Mouse (Mus musculus): ENCODE results near the gene Gm20388.
A peak's percentile ranks its signal among the peaks of the same experiment; 100 is the strongest.

The Gm20388 gene

DNA sequence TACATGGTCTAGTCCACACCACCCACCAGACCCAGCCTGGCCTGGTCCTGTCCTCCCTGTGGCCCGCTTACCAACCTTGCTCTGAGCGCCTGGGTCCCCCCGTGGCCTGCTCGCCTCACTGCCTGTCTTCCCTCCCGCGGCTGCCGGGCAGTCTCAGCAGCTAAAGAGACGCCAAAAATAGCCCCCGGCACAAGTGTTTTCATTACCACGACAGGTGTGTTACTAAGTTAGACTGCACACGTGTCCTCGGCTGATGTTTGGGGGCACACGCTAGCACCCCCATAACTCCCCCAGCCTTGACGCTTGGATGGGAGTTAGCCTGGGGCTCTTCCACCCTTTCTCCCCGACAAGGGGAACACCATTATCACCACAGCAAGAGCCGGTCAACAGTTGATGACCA lies 2735.7 kb downstream of the Gm20388 start:
- DNase-seq (ENCODE audit: extremely low spot score, low read depth, low spot score), result no peak

DNA sequence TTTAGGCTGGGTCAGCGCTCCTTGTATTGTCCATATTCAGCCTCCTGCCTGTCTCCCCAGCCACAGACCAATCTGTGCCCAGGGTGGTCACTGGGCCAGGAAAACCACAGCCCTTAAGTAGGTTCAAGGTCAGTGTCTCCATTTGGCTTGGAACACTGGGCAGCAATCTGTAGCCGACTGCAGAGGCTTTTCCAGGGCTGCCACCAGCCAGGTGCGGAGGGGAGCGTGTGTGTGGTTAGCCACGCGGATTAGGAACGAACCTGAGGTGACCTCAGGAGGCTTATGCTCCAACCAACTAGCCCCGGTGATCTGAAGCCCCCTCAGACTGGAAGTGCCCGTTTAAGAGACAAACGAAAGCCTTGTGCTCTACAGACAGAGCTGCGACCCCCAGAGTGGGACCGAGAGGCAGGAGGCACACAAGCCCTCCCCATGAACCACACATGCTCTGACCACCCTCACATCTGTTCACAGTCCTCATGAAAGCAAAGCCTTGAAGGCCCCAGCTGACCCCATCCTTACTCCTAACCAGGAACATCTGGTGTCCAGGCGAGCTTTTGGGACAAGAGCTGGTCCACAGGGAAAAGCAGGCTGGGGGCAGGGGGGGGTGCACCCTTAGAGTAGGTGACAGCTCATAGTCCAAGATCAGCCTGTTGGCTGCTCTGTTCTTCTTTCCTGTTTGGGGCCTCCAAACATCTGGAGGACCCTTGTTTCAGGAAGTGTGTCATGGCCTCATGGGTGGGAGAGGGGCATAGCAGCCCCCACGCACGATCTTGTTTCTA lies 2737.7 kb downstream of the Gm20388 start:
- no peak for DNase-seq (ENCODE audit: extremely low spot score, low read depth, low spot score)

DNA sequence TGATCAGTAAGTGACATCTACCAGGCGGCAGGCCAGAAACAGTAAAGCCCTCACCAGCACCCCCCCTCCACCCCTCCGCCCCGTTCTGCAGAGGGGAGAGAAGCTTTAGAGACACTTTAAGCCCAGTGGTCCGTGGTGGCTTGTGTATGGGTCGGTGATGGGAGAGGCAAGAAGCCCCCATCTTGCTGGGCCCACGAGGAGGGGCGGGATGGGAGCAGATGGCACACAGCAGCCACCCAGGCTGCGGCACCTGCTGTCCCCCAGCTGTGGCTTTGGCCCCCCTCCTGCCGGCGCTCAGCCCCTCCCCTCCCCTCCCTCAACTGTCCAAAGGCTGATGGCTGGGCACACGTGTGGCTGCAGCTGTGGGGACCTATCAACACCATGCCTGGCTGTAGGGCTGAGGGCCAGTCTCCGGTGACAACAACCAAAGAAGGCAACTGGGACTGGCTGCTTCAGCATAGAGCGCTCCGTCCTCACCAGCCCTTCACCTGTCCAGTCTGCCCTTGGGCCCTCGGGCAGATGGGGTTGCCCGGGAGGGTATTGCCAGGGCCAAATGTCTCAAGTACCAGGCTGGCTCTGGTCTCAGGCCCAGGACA lies 2740.8 kb downstream of the Gm20388 start:
- DNase-seq (ENCODE audit: extremely low spot score, low read depth, low spot score), result no peak

DNA sequence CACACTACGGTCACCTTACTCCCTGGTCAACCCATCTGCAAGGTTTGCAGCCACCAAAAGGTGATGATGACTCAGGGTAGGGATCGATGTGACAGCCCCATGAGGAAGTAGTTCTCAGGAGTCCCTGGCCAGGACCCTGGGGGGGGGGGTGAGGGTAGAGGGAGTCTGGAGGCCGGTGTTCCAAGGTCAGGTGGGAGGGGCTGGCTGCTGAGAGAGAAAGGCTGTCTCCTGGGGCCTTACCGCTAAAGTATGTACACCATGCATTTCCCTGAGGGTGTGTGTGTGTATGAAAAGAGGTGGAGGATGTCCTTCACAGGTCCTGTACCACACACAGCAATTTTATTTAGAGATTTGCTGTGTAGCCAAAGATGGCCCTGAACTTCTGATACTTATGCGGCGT lies 2742.0 kb downstream of the Gm20388 start:
- DNase-seq (ENCODE audit: extremely low spot score, low read depth, low spot score), result no peak

DNA sequence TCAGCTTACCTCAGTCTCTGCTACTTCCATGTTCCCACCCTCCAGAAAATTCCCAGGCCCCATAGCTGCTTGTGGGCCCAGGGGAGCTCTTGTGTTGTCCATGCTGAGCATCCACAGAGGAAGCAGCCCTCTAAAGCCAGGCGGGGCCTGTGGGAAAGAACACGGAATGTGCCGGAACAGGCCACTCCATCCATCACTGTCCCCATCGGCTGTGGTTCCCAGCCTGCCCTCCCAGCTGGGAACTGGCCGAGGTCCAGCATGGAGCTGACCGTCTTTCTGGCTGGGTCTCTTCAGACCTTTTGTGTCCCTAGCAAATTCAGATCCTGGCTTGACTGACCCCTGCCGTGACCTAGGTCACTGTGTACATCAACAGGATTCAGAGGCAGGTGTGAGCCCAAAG lies 2744.1 kb downstream of the Gm20388 start:
- no peak for DNase-seq (ENCODE audit: extremely low spot score, low read depth, low spot score)

DNA sequence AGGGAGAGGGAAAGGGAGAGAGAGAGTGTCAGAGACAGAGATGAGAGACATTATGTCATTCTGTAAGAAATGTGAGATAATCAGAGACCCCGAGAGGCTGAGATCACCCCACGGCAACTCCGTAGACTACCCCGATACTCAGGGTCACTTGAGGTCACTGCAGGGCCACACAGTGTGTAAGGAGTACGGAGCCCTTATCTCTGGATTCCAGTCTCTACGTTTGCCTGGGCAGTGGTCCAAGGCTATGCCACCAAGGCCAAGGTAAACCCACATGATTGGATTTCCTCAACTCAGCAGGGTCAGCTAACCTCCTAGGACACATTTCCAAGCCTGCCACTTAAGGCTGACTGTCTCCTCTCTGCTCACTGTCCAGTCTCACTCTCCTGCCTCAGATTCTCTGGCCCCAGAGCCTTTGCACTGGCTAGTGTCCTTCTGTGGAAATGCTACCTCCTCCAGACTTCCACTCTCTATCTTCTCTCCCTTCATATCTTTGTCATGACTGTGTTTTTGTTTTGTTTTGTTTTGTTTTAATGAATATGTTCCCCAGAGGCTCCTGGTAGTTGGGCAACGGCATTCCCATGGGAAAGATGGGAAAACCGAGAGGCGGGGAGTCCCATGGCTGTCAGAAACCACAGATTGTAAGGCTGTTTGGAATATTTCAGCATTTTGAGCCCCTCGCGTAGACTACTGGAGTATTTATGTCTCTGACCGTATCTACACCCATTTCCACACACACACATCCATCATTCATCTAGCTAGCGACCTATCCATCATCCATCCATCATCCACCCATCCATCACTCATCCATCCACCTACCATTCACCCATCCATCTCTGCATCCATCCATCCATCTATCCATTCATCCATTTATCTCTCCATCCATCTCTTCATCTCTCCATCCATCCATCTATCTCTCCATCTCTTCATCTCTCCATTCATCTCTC lies 2745.7 kb downstream of the Gm20388 start:
- DNase-seq (ENCODE audit: extremely low spot score, low read depth, low spot score), result no peak

DNA sequence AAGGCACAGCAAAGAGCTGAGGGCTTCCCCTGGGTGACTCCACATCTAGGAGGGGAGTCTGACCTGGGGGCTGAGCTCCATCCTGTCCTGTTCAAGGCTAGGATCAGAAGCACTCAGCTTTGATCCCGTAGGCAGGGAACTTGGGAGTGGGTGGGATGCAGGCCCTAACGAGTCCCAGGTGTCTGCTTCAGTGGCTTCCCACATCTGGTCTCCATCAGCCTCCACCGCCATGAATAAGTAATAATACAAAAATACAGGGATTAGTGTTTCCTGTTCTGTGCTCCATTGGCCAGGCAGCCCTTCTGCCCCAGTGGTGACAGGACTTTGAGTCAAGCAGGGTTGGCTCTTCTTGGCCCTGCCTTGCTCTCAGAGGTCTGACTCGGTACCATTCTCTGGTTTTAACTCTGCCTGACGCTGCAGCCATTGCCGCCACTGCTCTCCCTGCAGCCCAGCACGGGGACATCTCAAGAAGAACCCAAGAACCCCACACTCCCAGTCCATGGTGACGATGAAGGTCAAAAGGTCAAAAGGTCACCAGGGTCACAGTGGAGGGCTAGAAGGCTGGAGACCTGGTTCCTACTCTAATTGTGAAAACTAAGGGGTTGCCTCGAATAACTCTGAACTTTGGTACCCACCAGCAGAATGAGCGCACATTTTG lies 2747.6 kb downstream of the Gm20388 start:
- no peak for DNase-seq (ENCODE audit: extremely low spot score, low read depth, low spot score)

DNA sequence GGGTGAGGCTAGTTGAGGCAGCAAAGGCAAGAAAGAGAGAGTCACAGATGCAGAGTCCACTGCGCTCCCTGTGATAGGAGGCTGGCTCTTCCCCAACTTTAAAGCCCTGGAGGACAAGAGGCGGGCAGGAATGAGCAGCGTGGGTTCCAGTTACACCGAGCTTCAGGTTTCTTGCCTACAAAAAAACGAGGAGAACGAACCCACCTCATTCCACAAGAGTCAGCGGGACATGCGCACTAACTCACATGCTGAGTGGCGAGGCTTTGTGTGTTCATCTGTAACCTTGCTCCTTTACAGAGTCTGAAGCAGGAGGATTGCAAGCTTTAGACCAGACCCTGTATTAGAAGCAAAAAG lies 2748.1 kb downstream of the Gm20388 start:
- DNase-seq (ENCODE audit: extremely low spot score, low read depth, low spot score), result no peak

DNA sequence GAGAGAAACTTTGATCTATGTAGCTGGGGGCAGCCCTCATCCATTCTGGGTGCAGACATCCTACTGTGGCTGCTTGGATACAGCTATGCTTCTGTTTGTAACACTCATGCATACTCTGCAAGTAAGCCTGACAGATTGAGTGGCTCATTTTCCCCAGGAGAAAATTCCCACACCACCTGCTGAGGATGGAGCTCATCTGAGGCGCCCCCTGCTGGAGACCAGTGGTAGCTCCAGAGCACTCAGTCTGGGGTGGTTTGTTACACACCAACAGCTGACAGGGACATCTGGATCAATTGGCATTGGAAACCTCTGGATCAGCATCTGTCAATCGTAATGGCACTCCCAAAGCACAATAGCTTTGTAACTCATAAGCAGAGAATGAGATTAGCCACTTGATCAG lies 2749.4 kb downstream of the Gm20388 start:
- no peak for DNase-seq (ENCODE audit: extremely low spot score, low read depth, low spot score)

DNA sequence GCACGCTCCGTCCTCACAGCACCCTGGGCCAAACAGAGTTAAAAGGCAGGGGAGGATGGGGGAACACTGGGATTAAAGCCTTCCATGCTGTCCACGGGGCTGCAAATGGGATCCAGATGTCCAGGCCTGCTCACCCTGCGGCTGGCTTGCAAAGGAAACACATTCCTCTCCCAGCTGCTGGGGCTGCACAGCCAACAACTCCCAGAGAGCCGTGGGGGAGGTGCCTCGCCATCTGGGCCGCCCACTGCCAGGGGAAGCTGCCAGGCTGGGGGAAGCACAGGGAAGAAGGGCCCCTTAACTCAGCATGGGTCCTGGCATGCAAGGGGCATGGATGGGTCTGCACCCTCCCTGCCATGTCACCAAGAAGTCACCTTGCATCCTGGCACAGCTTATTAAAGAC lies 2750.5 kb downstream of the Gm20388 start:
- DNase-seq (ENCODE audit: extremely low spot score, low read depth, low spot score), result peak; percentile 87

DNA sequence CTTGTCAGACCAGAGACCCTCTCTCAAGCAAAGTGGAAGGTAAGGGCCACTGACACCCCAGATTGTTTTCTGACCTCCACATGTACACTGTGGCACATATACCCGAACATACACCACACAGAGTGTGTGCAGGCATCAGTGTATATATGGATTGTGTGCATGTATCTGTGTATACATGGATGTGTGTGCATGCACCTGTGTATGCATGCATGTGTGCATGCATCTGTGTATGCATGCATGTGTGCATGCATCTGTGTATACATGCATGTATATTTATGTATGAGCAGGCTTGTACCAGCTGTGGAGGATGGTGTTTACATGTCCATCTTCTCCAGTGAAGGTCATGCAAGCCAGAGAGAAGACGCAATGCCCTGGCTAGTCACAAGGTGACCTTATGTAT lies 2751.3 kb downstream of the Gm20388 start:
- DNase-seq (ENCODE audit: extremely low spot score, low read depth, low spot score), result no peak

DNA sequence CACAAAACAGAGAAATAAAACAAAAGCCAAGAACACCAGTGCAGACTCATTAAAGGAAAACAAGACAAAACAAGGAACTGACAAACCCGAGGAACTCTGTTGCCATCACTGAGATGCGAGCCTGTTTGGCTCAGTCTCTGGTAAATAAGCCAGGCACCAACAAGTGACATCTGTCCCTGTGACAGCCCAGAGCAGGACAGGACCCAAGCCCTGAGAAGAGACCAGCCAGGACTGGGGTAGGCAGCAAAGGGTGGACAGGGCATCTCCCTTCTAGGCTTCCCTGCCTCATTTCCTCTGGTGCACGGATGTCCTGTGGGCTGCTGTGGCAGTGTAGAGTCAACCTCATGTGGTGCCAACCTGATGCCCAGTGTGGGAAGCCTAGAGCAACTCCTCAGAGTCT lies 2752.5 kb downstream of the Gm20388 start:
- DNase-seq (ENCODE audit: extremely low spot score, low read depth, low spot score), result no peak

DNA sequence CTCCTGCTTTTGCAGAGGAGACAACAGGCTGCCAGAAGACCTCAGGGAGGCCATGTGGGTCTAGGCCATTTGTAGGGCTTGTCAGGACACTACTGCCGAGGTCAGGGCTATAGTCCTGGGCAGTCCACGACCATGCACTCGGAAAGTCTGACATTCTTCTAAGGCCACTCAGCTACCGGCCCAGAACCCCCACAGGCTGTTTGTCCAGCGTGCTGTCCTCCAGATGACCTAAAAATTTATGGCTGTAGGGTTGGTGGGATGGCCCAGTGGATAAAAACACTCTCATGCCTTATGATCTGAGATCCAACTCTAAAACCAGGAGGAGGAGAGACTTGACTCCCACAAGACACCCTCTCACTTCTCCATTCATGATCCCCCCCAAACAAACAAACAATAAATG lies 2753.0 kb downstream of the Gm20388 start:
- no peak for DNase-seq (ENCODE audit: extremely low spot score, low read depth, low spot score)

DNA sequence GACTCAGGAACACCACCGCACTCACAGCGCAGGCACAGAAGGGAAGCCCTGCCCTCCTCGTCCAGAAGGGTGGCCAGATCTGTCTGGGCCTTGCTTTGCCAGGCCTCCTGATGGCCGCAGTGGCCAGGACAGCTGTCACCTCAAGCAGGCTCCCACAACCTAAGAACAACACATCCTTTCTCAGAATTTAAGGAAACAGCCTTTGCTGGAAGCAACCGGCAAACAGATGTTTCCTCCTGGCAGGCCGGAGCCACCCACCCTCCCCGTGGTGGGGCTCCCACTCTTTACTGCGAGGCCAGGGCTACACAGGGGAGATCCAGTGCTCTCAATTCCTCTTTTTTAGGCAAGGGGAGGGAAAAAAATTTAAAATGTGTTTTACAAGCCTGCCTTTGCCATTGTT lies 2754.6 kb downstream of the Gm20388 start:
- no peak for DNase-seq (ENCODE audit: extremely low spot score, low read depth, low spot score)

DNA sequence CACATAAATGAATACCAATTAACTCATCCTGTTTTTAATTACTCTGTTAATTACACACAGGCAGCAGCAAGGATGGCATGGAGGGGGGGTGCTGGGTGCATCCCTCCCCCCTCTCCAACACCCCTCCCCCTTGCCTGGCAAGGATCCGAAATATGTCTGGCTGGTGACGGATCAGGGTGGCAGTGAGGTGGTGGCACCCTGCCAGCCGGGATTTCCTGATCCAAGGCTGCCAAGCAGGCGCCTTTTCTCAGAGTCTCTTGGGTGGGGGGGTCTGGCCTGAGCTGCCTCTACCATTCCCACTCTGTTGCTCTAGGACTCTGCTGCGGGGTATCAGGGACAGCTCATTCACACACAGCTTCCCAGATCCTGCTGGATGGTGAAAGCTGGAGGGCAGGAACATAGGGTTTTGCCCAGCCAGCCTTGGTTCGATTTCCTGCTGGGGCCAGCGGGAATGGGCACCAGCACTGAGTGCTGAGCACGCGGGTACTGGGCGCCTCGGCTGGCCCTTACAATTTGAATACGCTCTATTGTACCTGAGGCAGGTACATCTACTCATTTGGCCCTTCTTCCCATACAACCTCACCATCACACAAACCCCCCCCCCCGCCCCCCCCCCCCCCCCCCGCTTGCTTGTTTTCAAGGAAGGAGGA lies 2755.2 kb downstream of the Gm20388 start:
- DNase-seq (ENCODE audit: extremely low spot score, low read depth, low spot score), result no peak

DNA sequence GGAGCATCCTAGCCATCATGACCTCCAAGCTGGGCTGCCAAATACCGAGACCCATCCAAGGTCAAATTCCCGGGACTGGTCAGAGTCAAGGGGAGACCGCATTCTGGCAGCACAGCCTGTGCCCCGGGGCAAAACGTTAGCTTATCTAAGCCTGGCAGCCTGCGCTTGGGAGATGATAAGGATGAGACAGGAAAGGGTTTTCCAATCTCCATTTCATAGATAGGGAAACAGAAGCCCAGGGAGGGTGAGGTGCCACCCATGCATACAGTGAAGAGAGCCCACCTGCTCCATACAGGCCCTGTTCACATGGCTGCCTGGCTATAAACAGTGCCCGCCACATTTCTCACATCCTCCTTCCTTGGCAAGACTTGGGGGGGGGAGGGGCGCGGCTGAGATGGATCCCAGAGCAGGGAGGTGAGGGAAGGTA lies 2755.7 kb downstream of the Gm20388 start:
- no peak for DNase-seq (ENCODE audit: extremely low spot score, low read depth, low spot score)

DNA sequence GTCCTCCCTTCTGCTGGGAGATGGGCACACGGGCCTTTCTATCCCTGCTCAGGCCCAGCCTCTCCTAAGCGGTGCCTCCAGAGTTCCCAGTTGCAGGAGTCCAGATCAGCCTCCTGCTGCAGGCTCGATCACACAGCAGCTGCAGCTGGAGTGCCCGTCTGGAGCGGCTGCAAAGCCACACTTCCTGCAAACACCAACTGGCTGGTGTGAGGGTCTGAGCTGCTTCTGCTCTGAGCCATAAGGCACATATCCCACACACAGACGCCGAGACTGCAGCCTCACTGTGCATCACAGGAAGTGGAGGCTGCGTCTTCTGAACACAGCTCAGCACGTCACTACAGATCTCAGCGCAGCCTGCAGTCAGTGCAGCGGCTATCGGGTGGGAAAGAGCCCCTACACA lies 2756.2 kb downstream of the Gm20388 start:
- DNase-seq (ENCODE audit: extremely low spot score, low read depth, low spot score), result no peak

DNA sequence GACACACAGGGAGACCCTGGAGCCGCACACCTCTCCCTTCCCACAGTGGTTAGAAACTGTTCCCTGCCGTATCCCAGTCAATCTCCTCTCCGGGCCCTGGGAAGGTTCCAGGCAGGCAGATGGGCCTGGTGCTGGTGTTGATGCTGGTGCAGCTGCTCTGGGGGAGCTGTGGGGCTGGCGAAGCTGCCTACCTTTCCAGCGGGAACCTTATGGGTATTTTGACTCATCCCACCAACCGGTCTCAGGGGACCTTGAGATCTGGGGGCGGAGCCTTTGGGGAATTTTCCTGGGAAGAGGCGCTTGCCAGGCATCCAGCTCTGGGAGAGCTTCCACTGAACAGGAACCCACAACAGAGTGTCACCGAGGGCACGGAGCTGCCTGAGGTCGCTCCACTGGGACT lies 2757.2 kb downstream of the Gm20388 start:
- DNase-seq (ENCODE audit: extremely low spot score, low read depth, low spot score), result no peak

DNA sequence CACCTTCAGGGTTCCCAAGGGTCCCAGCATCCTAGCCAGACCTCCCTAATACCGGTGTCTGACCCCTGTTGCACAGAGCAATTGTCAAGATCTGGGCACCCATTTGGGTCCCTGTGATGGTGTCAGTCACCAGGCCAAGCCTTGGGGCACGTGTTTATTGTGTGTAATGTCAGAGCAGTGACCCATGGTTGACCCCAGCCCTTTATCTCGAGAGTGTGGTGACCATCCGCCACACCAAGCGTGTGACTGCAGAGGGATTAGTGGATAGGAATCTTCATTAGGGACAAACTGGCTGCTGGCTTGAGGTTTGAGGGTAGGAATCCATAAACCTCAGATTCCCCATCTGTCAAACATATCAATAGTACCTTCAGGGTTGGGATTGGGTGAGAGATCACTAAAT lies 2758.7 kb downstream of the Gm20388 start:
- no peak for DNase-seq (ENCODE audit: extremely low spot score, low read depth, low spot score)

DNA sequence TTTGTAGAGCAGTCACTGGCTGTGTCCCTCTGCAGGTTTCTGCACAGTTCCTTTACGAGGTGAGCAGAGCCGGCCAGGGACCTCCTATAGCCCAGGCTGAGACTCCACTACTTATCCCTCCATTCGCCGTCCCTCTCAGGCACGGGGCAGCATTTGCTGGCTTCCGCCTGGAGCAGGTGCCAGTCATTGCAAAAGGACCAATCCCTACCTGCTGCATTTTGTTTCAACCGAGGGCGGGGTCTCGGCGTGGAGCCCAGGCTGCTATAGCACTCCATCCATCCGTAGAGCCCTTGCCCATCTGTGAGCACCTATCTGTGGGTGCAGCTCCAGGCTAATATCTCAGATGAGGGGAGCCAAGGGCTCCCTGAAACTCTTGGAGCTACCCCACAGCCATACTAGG lies 2759.4 kb downstream of the Gm20388 start:
- no peak for DNase-seq (ENCODE audit: extremely low spot score, low read depth, low spot score)

DNA sequence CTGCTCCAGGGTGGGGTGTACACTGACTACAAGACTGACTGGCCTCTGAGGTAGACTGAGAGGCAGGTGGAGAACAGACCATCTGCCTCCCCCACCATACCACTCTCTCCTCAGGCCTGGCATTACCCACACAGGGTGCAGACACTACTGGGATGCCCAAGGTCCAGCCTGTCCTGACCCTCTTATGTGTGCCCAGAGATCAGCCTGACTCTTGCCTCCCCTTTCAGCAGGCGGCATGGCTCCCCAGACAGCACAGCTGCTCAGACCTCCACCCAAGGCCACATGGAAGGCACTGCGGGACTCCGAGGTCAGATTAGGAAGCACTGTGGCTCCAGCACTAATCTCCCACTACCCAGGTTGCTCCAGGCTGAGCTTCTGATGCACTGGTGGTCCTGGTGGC lies 2760.1 kb downstream of the Gm20388 start:
- no peak for DNase-seq (ENCODE audit: extremely low spot score, low read depth, low spot score)
